Mouse (Mus musculus) kidney, adult 2 months (tissue): Measurements from ENCODE around the gene Ptp4a2.

Source experiments
- CTCF ChIP-seq: fragments of 200-500 bp; conservative IDR thresholded peaks from 2 replicates; pipeline ENCODE4 v1.5.1; 2011; ENCODE audit warnings: low read depth, mild to moderate bottlenecking, control low read depth, low read length, moderate library complexity, mixed read lengths; ENCODE audit not compliant: insufficient read depth, insufficient read length
- POLR2A ChIP-seq: fragments of 200-500 bp; IDR thresholded peaks from one replicate; pipeline ENCODE4 v1.6.1; 2011; ENCODE audit warnings: low read depth, low read length, control low read depth

DNA sequence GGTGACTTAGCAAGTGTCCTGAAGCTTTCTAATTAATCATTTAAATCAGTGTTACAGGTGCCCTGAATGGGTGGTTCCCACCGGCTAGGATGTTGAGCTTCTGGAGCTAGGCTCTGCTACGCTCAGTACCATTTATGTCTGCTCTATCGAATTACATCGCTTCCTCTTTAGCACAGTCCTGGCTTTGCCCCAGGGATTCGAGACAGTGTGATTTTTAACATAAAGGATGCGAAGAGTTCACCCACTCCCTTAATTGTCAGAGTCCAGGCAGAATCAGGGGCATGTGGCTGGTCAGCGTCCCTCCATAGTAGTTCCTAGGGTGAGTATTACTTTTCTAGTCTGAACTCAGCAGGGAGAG lies 39.7 kb upstream of the Ptp4a2 start:
- TF ChIP-seq POLR2A (no peak), CTCF (no peak)
